Mouse (Mus musculus) forebrain, embryonic 16.5 days (tissue): ENCODE results near the gene Gm960. TPM values are rescaled to one million over a fixed set of nuclear protein-coding genes. Genes with fewer than 3 reads are reported as not detected.

Source experiments
- ATAC-seq: fragments of 200-750 bp; cut with Nextera tagmentation; 2 replicates; pipeline ENCODE4 v1.8.0; 2017; ENCODE audit warnings: mild to moderate bottlenecking, moderate library complexity
- H3K27ac ChIP-seq: fragments of 300-500 bp; sonication (generic); 2 replicates; pipeline ENCODE4 v1.5.1; 2014; ENCODE audit warnings: low read length, control low read depth
- H3K27me3 ChIP-seq: fragments of 300-500 bp; sonication (generic); replicated peaks from 2 replicates; pipeline ENCODE4 v1.6.1; 2014; ENCODE audit warnings: low read length; ENCODE audit not compliant: control insufficient read depth, insufficient read depth
- H3K36me3 ChIP-seq: fragments of 300-500 bp; sonication (generic); 2 replicates; pipeline ENCODE4 v1.6.1; 2014; ENCODE audit not compliant: control insufficient read depth, insufficient read depth
- H3K4me1 ChIP-seq: fragments of 300-500 bp; sonication (generic); replicated peaks from 2 replicates; pipeline ENCODE4 v1.6.1; 2014; ENCODE audit warnings: low read length; ENCODE audit not compliant: control insufficient read depth, insufficient read depth
- H3K4me2 ChIP-seq: fragments of 300-500 bp; sonication (generic); 2 replicates; pipeline ENCODE4 v1.6.1; 2014; ENCODE audit warnings: mild to moderate bottlenecking, low read length, control low read depth
- H3K4me3 ChIP-seq: fragments of 300-500 bp; sonication (generic); replicated peaks from 2 replicates; pipeline ENCODE4 v1.5.1; 2014; ENCODE audit warnings: mild to moderate bottlenecking, low read length, control low read depth
- H3K9ac ChIP-seq: fragments of 300-500 bp; sonication (generic); replicated peaks from 2 replicates; pipeline ENCODE4 v1.6.1; 2014; ENCODE audit warnings: low read depth, low read length, control low read depth
- H3K9me3 ChIP-seq: fragments of 300-500 bp; sonication (generic); 2 replicates; pipeline ENCODE4 v1.6.1; 2016; ENCODE audit warnings: low read length; ENCODE audit not compliant: control insufficient read depth
- WGBS: fragments of 180-500 bp; shearing (Covaris S2); extraction: QIAGEN DNeasy Blood & Tissue Kit; methylation state at CpG from one replicate; pipeline ENCODE4 v1.1.7; 2014; 5-methylcytosine and 5-hydroxymethylcytosine counted together
- polyA plus RNA-seq: library from polyadenylated mRNA; unstranded; fragments of >200 nt; fragmentation: Nextera tagmentation; extraction: Ambion mirVana; gene quantifications from 2 replicates; pipeline ENCODE4 v1.2.1, GENCODE M21; 2015

Gene Gm960
- polyA plus RNA-seq, 1 experiment from 2014 or later: 8.9 TPM

DNA sequence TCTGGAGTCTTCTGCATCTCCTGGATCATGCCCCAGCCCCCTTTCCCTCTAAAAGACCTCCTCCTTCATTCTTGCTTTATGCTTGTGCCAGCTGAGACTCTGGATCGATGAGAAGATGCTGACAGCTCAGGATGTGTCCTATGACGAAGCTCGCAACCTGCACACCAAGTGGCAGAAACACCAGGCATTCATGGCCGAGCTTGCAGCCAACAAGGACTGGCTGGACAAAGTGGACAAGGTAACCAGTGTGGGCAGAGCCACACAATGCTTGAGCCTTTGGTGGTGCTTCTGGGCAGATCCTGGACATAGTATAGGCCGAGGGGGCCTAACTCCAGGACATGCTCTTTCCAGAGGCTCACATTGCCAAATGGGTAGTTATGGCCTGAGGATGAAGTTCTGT is 41.3 kb upstream of the Gm960 start:
- H3K27ac ChIP-seq: no peak overlapping the region
- no peaks in the 10 kb centered on the region for H3K9me3 ChIP-seq
- ATAC-seq: no peak
- peaks cover 41% of the 10 kb centered on the region for H3K36me3 ChIP-seq
- no peak overlapping the region for H3K9ac ChIP-seq
- H3K4me3 ChIP-seq: no peak overlapping the region
- no peaks in the 10 kb centered on the region for H3K27me3 ChIP-seq
- WGBS: 93% methylated on average over 5 of the region's 5 CpGs
- H3K4me1 ChIP-seq: no peaks in the 10 kb centered on the region
- no peak overlapping the region for H3K4me2 ChIP-seq

DNA sequence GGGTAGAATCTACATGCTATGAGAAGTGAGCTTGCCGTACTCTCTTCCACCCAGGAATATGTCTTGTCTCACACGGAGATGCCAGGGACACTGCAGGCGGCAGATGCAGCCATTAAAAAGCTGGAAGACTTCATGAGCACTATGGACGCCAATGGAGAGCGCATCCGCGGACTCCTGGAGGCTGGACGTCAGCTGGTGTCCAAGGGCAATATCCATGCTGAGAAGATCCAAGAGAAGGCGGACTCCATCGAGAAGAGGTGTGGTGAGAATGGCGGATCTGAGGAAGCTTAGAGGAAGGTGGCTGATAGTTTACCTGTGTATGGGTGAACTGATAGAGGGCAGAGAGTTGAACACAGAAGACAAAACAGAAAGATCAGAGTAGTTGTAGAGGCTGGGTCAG is 40.6 kb upstream of the Gm960 start:
- Histone ChIP-seq H3K4me2 (no peak overlapping the region), H3K4me3 (no peak overlapping the region), H3K9me3 (no peaks in the 10 kb centered on the region), H3K4me1 (no peaks in the 10 kb centered on the region), H3K36me3 (peaks cover 39% of the 10 kb centered on the region), H3K9ac (no peak overlapping the region), H3K27me3 (no peaks in the 10 kb centered on the region), H3K27ac (no peak overlapping the region)
- 93% methylated on average over 11 of the region's 11 CpGs for WGBS
- ATAC-seq: no peak

DNA sequence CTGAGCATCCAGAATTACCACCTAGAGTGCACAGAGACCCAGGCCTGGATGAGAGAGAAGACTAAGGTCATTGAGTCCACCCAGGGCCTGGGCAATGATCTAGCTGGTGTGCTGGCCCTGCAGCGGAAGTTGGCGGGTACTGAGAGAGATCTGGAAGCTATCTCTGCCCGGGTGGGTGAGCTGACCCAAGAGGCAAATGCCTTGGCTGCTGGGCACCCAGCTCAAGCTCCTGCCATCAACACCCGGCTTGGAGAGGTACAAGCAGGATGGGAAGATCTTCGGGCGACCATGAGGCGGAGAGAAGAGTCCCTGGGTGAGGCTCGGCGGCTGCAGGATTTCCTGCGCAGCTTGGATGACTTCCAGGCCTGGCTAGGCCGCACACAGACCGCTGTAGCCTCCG is 39.4 kb upstream of the Gm960 start:
- Histone ChIP-seq H3K36me3 (peaks cover 48% of the 10 kb centered on the region), H3K4me3 (no peak overlapping the region), H3K4me1 (no peaks in the 10 kb centered on the region), H3K9me3 (no peaks in the 10 kb centered on the region), H3K9ac (no peak overlapping the region), H3K27me3 (no peaks in the 10 kb centered on the region), H3K27ac (no peak overlapping the region), H3K4me2 (no peak overlapping the region)
- whole genome bisulfite sequencing: 91% methylated on average over 13 of the region's 13 CpGs
- no peak for ATAC-seq

DNA sequence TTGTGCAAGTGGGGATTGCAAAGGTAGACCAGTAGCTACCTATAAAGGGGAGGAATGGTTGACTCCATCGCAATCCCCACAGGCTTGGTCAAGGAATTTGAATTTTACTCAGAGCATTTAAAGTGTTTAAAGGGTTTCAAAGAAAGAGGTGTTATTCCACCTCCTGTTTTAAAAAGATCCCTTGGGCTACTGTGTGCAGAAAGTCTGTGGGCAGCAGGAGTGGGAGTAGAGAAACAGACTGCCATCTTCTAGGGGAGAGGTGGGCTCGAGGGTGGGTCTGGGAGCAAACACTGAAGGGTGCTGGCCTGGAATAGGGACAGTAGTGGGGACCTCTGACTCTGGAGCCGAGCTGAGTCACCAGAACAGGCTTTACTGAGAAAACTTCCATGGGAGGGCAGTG is 34.6 kb upstream of the Gm960 start:
- Histone ChIP-seq H3K4me1 (no peaks in the 10 kb centered on the region), H3K4me2 (no peak overlapping the region), H3K9ac (no peak overlapping the region), H3K27ac (no peak overlapping the region), H3K9me3 (no peaks in the 10 kb centered on the region), H3K27me3 (no peaks in the 10 kb centered on the region), H3K36me3 (peaks cover 47% of the 10 kb centered on the region), H3K4me3 (no peak overlapping the region)
- ATAC-seq: no peak
- WGBS: 83% methylated on average over 3 of the region's 3 CpGs

DNA sequence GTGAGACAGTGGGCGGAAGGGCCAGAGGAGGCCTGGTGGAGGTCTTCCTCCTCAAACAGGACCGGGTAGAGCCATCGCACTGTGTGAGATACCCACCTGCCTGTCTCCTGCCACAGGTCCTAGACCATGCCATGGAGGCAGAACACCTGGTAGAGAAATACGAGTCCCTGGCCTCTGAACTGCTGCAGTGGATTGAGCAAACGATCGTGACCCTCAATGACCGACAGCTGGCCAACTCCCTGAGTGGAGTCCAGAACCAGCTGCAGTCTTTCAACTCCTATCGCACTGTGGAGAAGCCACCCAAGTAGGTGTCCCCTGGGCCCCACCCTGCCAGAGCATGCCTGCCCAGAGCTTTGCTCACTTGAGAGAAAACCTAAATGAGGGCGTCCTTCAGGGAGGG is 30.7 kb upstream of the Gm960 start:
- no peaks in the 10 kb centered on the region for H3K9me3 ChIP-seq
- no peak overlapping the region for H3K27ac ChIP-seq
- no peaks in the 10 kb centered on the region for H3K27me3 ChIP-seq
- ATAC-seq: no peak
- no peak overlapping the region for H3K4me3 ChIP-seq
- H3K9ac ChIP-seq: no peak overlapping the region
- peaks cover 47% of the 10 kb centered on the region for H3K36me3 ChIP-seq
- H3K4me1 ChIP-seq: no peaks in the 10 kb centered on the region
- WGBS: 94% methylated on average over 9 of the region's 9 CpGs
- no peak overlapping the region for H3K4me2 ChIP-seq

DNA sequence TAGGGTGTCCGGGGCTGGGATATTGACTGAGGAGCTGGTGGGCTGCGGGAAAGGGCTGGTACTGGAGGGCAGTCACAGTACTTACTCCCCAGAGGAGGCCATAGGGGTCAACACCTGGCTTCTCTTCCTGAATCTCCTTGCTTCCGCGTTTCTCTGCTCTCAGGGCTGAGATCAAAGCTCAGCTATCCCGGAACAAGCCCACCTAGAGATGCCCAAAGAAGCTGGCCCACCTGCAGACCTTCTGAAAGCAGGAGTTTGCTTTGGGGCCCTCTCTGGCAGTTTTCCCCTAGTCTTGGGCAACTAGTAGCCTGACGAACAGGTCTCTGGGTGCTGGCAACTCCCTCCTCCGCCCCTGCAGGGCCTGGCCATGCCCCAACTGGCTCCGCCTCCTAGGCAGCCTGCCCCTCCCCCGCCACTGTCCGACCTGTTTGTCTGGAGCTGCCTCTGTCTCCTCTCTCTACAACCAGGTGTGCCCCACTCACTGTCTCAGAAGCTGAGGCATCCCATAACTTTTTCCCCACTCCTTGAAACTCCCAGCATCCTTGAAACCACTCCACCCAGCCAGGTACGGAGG is 22.3 kb upstream of the Gm960 start:
- peaks cover 2% of the 10 kb centered on the region; the same call in 1 of the 2 replicates for H3K36me3 ChIP-seq
- H3K27me3 ChIP-seq: no peaks in the 10 kb centered on the region
- H3K4me1 ChIP-seq: no peaks in the 10 kb centered on the region
- ATAC-seq: no peak
- no peak overlapping the region for H3K27ac ChIP-seq
- no peaks in the 10 kb centered on the region for H3K9me3 ChIP-seq
- H3K4me2 ChIP-seq: no peak overlapping the region
- WGBS: 20% methylated on average over 11 of the region's 11 CpGs
- no peak overlapping the region for H3K4me3 ChIP-seq
- no peak overlapping the region for H3K9ac ChIP-seq

DNA sequence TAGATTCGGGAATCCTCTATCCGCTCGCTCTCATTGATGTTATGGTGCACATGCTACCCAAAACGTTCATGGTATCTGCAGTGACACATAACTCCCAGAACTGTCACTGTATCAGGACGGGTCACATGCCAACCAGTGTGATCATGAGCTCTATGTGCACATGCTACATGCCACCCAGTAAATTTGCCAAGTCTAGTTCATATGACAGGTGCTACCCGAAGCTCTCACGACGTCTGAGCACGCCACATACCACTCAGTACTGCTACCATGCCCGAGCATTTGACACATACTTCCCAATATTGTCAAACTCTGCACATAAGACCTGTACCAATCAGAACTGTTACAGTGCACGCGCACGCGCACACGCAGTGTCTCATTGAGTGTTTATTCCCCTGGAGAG is 21.6 kb upstream of the Gm960 start:
- WGBS: 84% methylated on average over 15 of the region's 15 CpGs
- no peak overlapping the region for H3K4me3 ChIP-seq

DNA sequence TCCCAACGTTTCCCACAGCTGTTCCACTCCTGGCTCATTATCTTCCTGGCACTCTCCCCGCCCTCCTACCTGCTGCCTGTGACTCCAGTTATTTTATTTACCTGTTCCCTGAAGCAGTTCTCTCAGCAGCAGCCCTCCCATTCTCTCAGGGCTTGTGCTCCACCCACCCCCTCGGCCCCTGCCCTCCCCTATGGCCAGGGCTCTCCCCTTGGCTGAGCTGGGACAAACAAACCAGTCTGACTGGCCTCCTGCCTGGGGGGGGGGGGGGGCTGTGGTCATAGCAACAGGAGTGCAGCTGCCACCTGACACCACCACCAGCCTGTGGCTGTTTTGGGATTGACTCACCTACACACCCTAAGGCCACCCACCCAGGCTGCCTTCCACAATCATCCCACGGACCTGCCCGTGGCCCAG is 20.9 kb upstream of the Gm960 start:
- Histone ChIP-seq H3K4me2 (no peak overlapping the region), H3K27me3 (no peaks in the 10 kb centered on the region), H3K9me3 (no peaks in the 10 kb centered on the region), H3K36me3 (peaks cover 2% of the 10 kb centered on the region; the same call in 1 of the 2 replicates), H3K27ac (no peak overlapping the region), H3K9ac (no peak overlapping the region), H3K4me3 (no peak overlapping the region), H3K4me1 (peaks cover 6% of the 10 kb centered on the region)
- no peak for ATAC-seq
- WGBS: 20% methylated on average over 5 of the region's 5 CpGs

More for the DNA sequence above, 21.6 kb upstream of the Gm960 start:
- H3K9me3 ChIP-seq: no peaks in the 10 kb centered on the region
- no peaks in the 10 kb centered on the region for H3K4me1 ChIP-seq
- no peaks in the 10 kb centered on the region for H3K27me3 ChIP-seq
- no peak for ATAC-seq
- peaks cover 2% of the 10 kb centered on the region; the same call in 1 of the 2 replicates for H3K36me3 ChIP-seq
- H3K9ac ChIP-seq: no peak overlapping the region
- H3K4me2 ChIP-seq: no peak overlapping the region
- H3K27ac ChIP-seq: no peak overlapping the region

DNA sequence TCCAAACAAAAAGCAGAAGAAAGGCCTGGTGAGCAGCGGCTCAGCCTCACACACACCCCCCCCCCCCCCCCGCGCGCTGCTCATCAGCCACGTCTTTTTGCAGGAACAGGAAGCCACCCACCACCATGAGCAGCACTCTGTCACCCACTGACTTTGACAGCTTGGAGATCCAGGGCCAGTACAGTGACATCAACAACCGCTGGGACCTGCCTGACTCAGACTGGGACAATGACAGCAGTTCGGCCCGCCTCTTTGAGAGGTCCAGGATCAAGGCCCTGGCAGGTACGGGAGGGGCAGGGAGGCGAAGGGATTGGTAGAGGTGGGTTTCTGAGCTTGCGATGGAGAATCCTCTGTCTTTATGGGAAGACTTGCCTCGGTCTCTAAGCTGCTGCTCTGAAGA is 20.2 kb upstream of the Gm960 start:
- no peaks in the 10 kb centered on the region for H3K27me3 ChIP-seq
- no peak overlapping the region for H3K27ac ChIP-seq
- peaks cover 2% of the 10 kb centered on the region; the same call in 1 of the 2 replicates for H3K36me3 ChIP-seq
- WGBS: 36% methylated on average over 12 of the region's 12 CpGs
- no peaks in the 10 kb centered on the region for H3K9me3 ChIP-seq
- H3K9ac ChIP-seq: no peak overlapping the region
- peaks cover 11% of the 10 kb centered on the region for H3K4me1 ChIP-seq
- H3K4me3 ChIP-seq: no peak overlapping the region
- no peak for ATAC-seq
- no peak overlapping the region for H3K4me2 ChIP-seq

DNA sequence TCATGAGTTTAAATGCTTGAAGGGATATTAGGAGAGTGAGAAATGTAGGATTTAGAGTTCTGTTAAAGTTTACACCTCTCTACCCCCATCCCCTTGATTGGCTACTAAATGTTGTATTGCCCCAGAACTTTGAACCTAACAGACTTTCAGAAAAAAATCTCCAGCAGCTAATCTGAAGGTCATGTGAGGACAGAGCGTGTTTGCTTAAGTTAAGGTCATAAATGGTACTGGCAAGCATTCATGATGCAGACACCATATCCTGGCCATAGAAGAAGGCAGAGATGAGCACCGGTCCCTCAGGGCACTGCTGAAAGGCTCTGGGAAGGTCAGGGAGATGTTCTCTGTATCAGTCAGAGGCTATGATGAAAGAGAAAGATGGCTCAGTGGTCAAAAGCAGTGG is 18.8 kb upstream of the Gm960 start:
- peaks cover 2% of the 10 kb centered on the region; the same call in 1 of the 2 replicates for H3K36me3 ChIP-seq
- H3K9ac ChIP-seq: no peak overlapping the region
- no peak for ATAC-seq
- H3K4me2 ChIP-seq: no peak overlapping the region
- H3K4me3 ChIP-seq: no peak overlapping the region
- 97% methylated on average over 2 of the region's 2 CpGs for WGBS
- peaks cover 23% of the 10 kb centered on the region for H3K4me1 ChIP-seq
- no peaks in the 10 kb centered on the region for H3K9me3 ChIP-seq
- H3K27ac ChIP-seq: no peak overlapping the region
- H3K27me3 ChIP-seq: no peaks in the 10 kb centered on the region
